Mouse (Mus musculus) liver, postnatal 0 days (tissue): Measurements from ENCODE around the gene 1500009C09Rik.

Experiments used
- CTCF ChIP-seq: sonication (generic); IDR thresholded peaks from 2 replicates; pipeline ENCODE4 v1.5.1; 2016; ENCODE audit warnings: antibody characterized with exemption, low read depth
- EP300 ChIP-seq: IDR thresholded peaks from 2 replicates; pipeline ENCODE4 v1.6.1; 2016; ENCODE audit warnings: antibody characterized with exemption, low read depth, mild to moderate bottlenecking

DNA sequence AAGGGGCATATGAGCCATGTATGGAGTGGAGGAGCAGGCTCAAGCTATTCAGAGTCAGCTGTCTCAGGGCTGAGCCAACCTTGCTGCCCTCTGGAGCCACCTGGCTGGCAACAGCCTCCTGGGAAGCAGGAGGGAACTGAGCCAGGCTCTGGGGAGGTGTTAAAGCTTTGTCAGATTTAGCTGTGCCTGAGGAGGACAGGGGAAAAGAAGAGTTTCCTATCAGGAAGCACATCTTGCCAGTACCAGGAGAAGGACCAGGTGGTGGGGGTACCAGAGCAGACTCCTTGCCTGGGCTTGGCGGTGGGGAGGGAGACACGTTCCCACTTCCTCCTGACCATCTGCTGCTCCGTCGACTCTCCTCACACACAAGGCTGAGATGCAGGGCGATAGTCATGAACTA lies 25.4 kb downstream of the 1500009C09Rik start:
- no peak for TF ChIP-seq CTCF
- no peak for TF ChIP-seq EP300
